Mouse (Mus musculus) kidney, embryonic 16.5 days (tissue): ENCODE results near the gene Samd4. TPM values are rescaled to one million over a fixed set of nuclear protein-coding genes. Genes with fewer than 3 reads are reported as not detected.

ENCODE experiments used
- ATAC-seq: fragments of 200-750 bp; cut with Nextera tagmentation; 2 replicates; pipeline ENCODE4 v1.8.0; 2017; ENCODE audit warnings: moderate TSS enrichment; ENCODE audit not compliant: low FRiP score, low TSS enrichment
- H3K27ac ChIP-seq: fragments of 300-500 bp; sonication (generic); 2 replicates; pipeline ENCODE4 v1.5.1; 2014; ENCODE audit warnings: low read length
- H3K27me3 ChIP-seq: fragments of 300-500 bp; sonication (generic); 2 replicates; pipeline ENCODE4 v1.6.1; 2014; ENCODE audit warnings: low read length, control low read depth, mixed read lengths; ENCODE audit not compliant: insufficient read depth
- H3K36me3 ChIP-seq: fragments of 300-500 bp; sonication (generic); 2 replicates; pipeline ENCODE4 v1.6.1; 2014; ENCODE audit warnings: low read length, control low read depth, mixed read lengths; ENCODE audit not compliant: insufficient read depth
- H3K4me1 ChIP-seq: fragments of 300-500 bp; sonication (generic); 2 replicates; pipeline ENCODE4 v1.6.1; 2014; ENCODE audit warnings: low read length, control low read depth, mixed read lengths; ENCODE audit not compliant: insufficient read depth
- H3K4me2 ChIP-seq: fragments of 300-500 bp; sonication (generic); replicated peaks from 2 replicates; pipeline ENCODE4 v1.6.1; 2014; ENCODE audit warnings: low read depth, low read length
- H3K4me3 ChIP-seq: fragments of 300-500 bp; sonication (generic); 2 replicates; pipeline ENCODE4 v1.5.1; 2014; ENCODE audit warnings: mild to moderate bottlenecking, low read length
- H3K9ac ChIP-seq: fragments of 300-500 bp; sonication (generic); replicated peaks from 2 replicates; pipeline ENCODE4 v1.6.1; 2014; ENCODE audit warnings: low read length
- H3K9me3 ChIP-seq: fragments of 300-500 bp; sonication (generic); 2 replicates; pipeline ENCODE4 v1.6.1; 2016; ENCODE audit warnings: low read length, control low read depth
- WGBS: fragments of 180-500 bp; shearing (Covaris S2); extraction: QIAGEN DNeasy Blood & Tissue Kit; methylation state at CpG from one replicate; pipeline ENCODE4 v1.1.7; 2014; 5-methylcytosine and 5-hydroxymethylcytosine counted together
- polyA plus RNA-seq: library from polyadenylated mRNA; unstranded; fragments of >200 nt; fragmentation: Nextera tagmentation; extraction: Ambion mirVana; gene quantifications from 2 replicates; pipeline ENCODE4 v1.2.1, GENCODE M21; 2015

The Samd4 gene
- polyA plus RNA-seq, 1 experiment from 2014 or later = 4.6 TPM

GRCm38 (mm10) chr14:47074045-47074666 lies 191.5 kb downstream of the Samd4 start:
- Histone ChIP-seq H3K36me3 (0 out of 2 replicates have a peak, but pooled peaks cover 2% of the 10 kb centered on the region), H3K4me3 (no peak overlapping the region), H3K9ac (no peak overlapping the region), H3K27ac (no peak overlapping the region), H3K4me2 (no peak overlapping the region), H3K9me3 (no peaks in the 10 kb centered on the region), H3K4me1 (no peaks in the 10 kb centered on the region), H3K27me3 (no peaks in the 10 kb centered on the region)
- ATAC-seq = no peak
- WGBS = 73% methylated on average over 18 of the region's 18 CpGs

GRCm38 (mm10) chr14:47075010-47075677 lies 192.5 kb downstream of the Samd4 start:
- H3K4me3 ChIP-seq = no peak overlapping the region
- H3K9me3 ChIP-seq = no peaks in the 10 kb centered on the region
- no peak overlapping the region for H3K27ac ChIP-seq
- H3K36me3 ChIP-seq = 0 out of 2 replicates have a peak, but pooled peaks cover 2% of the 10 kb centered on the region
- H3K27me3 ChIP-seq = no peaks in the 10 kb centered on the region
- no peaks in the 10 kb centered on the region for H3K4me1 ChIP-seq
- 49% methylated on average over 14 of the region's 14 CpGs for WGBS
- ATAC-seq = no peak
- no peak overlapping the region for H3K9ac ChIP-seq
- H3K4me2 ChIP-seq = no peak overlapping the region

GRCm38 (mm10) chr14:47075856-47076255 lies 193.2 kb downstream of the Samd4 start:
- no peak for ATAC-seq
- no peaks in the 10 kb centered on the region for H3K9me3 ChIP-seq
- WGBS = 90% methylated on average over 5 of the region's 5 CpGs
- H3K4me2 ChIP-seq = no peak overlapping the region
- no peak overlapping the region for H3K4me3 ChIP-seq
- H3K27me3 ChIP-seq = no peaks in the 10 kb centered on the region
- H3K27ac ChIP-seq = no peak overlapping the region
- H3K9ac ChIP-seq = no peak overlapping the region
- no peaks in the 10 kb centered on the region for H3K36me3 ChIP-seq
- no peaks in the 10 kb centered on the region for H3K4me1 ChIP-seq

- no peaks in the 10 kb centered on the region for H3K27me3 ChIP-seq
- H3K36me3 ChIP-seq = no peaks in the 10 kb centered on the region
- H3K27ac ChIP-seq = no peak overlapping the region
- WGBS = 91% methylated on average over 14 of the region's 14 CpGs
- no peaks in the 10 kb centered on the region for H3K4me1 ChIP-seq
- no peak overlapping the region for H3K4me2 ChIP-seq
- H3K4me3 ChIP-seq = no peak overlapping the region
- no peak for ATAC-seq
- no peak overlapping the region for H3K9ac ChIP-seq
- H3K9me3 ChIP-seq = no peaks in the 10 kb centered on the region
Observed at GRCm38 (mm10) chr14:47076956-47077575, 194.4 kb downstream of the Samd4 start.

- Histone ChIP-seq H3K9me3 (no peaks in the 10 kb centered on the region), H3K4me3 (no peak overlapping the region), H3K36me3 (no peaks in the 10 kb centered on the region), H3K27ac (no peak overlapping the region), H3K9ac (no peak overlapping the region), H3K27me3 (no peaks in the 10 kb centered on the region), H3K4me1 (no peaks in the 10 kb centered on the region), H3K4me2 (no peak overlapping the region)
- no peak for ATAC-seq
- 87% methylated on average over 3 of the region's 3 CpGs for WGBS
Observed at GRCm38 (mm10) chr14:47077576-47077970, 194.9 kb downstream of the Samd4 start.

- WGBS = 92% methylated on average over 7 of the region's 7 CpGs
- no peak for ATAC-seq
- Histone ChIP-seq H3K4me1 (no peaks in the 10 kb centered on the region), H3K36me3 (no peaks in the 10 kb centered on the region), H3K4me3 (no peak overlapping the region), H3K4me2 (no peak overlapping the region), H3K9ac (no peak overlapping the region), H3K9me3 (no peaks in the 10 kb centered on the region), H3K27ac (no peak overlapping the region), H3K27me3 (no peaks in the 10 kb centered on the region)
Observed at GRCm38 (mm10) chr14:47079911-47080310, 197.3 kb downstream of the Samd4 start.

- WGBS = 80% methylated on average over 9 of the region's 9 CpGs
- Histone ChIP-seq H3K27me3 (no peaks in the 10 kb centered on the region), H3K9ac (no peak overlapping the region), H3K36me3 (no peaks in the 10 kb centered on the region), H3K4me3 (no peak overlapping the region), H3K9me3 (no peaks in the 10 kb centered on the region), H3K4me1 (peaks cover 6% of the 10 kb centered on the region; the same call in 1 of the 2 replicates), H3K4me2 (no peak overlapping the region), H3K27ac (no peak overlapping the region)
- no peak for ATAC-seq
Observed at GRCm38 (mm10) chr14:47083311-47083710, 200.7 kb downstream of the Samd4 start.

- 82% methylated on average over 6 of the region's 6 CpGs for WGBS
- Histone ChIP-seq H3K9me3 (no peaks in the 10 kb centered on the region), H3K27me3 (no peaks in the 10 kb centered on the region), H3K27ac (no peak overlapping the region), H3K4me3 (no peak overlapping the region), H3K4me1 (peaks cover 6% of the 10 kb centered on the region; the same call in 1 of the 2 replicates), H3K9ac (no peak overlapping the region), H3K4me2 (no peak overlapping the region), H3K36me3 (no peaks in the 10 kb centered on the region)
- ATAC-seq = no peak
Observed at GRCm38 (mm10) chr14:47083838-47084237, 201.2 kb downstream of the Samd4 start.

- ATAC-seq = no peak
- Histone ChIP-seq H3K9ac (no peak overlapping the region), H3K4me2 (no peak overlapping the region), H3K4me1 (peaks cover 6% of the 10 kb centered on the region; the same call in 1 of the 2 replicates), H3K36me3 (no peaks in the 10 kb centered on the region), H3K27ac (no peak overlapping the region), H3K9me3 (no peaks in the 10 kb centered on the region), H3K4me3 (no peak overlapping the region), H3K27me3 (no peaks in the 10 kb centered on the region)
- 73% methylated on average over 2 of the region's 2 CpGs for WGBS
Observed at GRCm38 (mm10) chr14:47084686-47085085, 202.0 kb downstream of the Samd4 start.

GRCm38 (mm10) chr14:47086123-47086522 lies 203.5 kb downstream of the Samd4 start:
- WGBS = 65% methylated on average over 3 of the region's 3 CpGs
- H3K4me1 ChIP-seq = peaks cover 6% of the 10 kb centered on the region; the same call in 1 of the 2 replicates

More at GRCm38 (mm10) chr14:47086123-47086522, 203.5 kb downstream of the Samd4 start:
- H3K4me2 ChIP-seq = no peak overlapping the region; the same call in 1 of the 2 replicates
- H3K9ac ChIP-seq = no peak overlapping the region
- H3K9me3 ChIP-seq = no peaks in the 10 kb centered on the region
- H3K4me3 ChIP-seq = no peak overlapping the region
- ATAC-seq = no peak
- no peaks in the 10 kb centered on the region for H3K36me3 ChIP-seq
- H3K27me3 ChIP-seq = no peaks in the 10 kb centered on the region
- H3K27ac ChIP-seq = no peak overlapping the region
